Mouse (Mus musculus): ENCODE measurements around the gene Serpina10.

GRCm38 (mm10) chr12:103615734-103616133 lies 15.5 kb downstream of the Serpina10 start:
- no peak for TF ChIP-seq CTCF (IDR thresholded peaks at IDR 0.05; ENCODE audit: low read depth, low read length)
- no peak for TF ChIP-seq GATA2 (IDR thresholded peaks at IDR 0.05; ENCODE audit: borderline replicate concordance, low read depth, low read length)
- no peak for TF ChIP-seq GATA1 (IDR thresholded peaks at IDR 0.05; ENCODE audit: borderline replicate concordance, low read length)
- no peak for TF ChIP-seq POLR2AphosphoS5 (IDR thresholded peaks at IDR 0.05; ENCODE audit: insufficient replicate concordance, low read depth, low read length)
- TF ChIP-seq TAL1 (conservative IDR thresholded peaks at IDR 0.05; ENCODE audit: low read depth, low read length) = no peak
